Mouse (Mus musculus) MEL (cell line): Measurements from ENCODE around the gene Tmem253.

Source experiments
- CHD1 ChIP-seq: IDR thresholded peaks from 2 replicates; pipeline ENCODE4 v1.6.1; 2012; ENCODE audit warnings: low read depth, mild to moderate bottlenecking, inconsistent platforms, low read length, improper control_type of control experiment
- CTCF ChIP-seq, 3 experiments: IDR thresholded peaks in 2 of 3; conservative IDR thresholded peaks in 1 of 3; 2 replicates each; pipeline ENCODE4 v1.5.1; 2011 to 2012; ENCODE audit warnings: low read length in 3 of 3, low read depth in 2 of 3, mild to moderate bottlenecking in 2 of 3, improper control_type of control experiment in 1 of 3, inconsistent platforms in 1 of 3, mixed read lengths in 1 of 3, moderate library complexity in 1 of 3; ENCODE audit not compliant: control insufficient read depth in 1 of 3, insufficient read depth in 1 of 3, poor library complexity in 1 of 3, severe bottlenecking in 1 of 3
- EP300 ChIP-seq, 2 experiments: IDR thresholded peaks; 2 replicates each; pipeline ENCODE4 v1.6.1; 2011; ENCODE audit warnings: improper control_type of control experiment in 2 of 2, low read length in 2 of 2, low read depth in 1 of 2, mild to moderate bottlenecking in 1 of 2
- GABPA ChIP-seq: IDR thresholded peaks from 2 replicates; pipeline ENCODE4 v1.6.1; 2012; ENCODE audit warnings: low read depth, mild to moderate bottlenecking, inconsistent platforms, low read length, improper control_type of control experiment, moderate library complexity
- MAFK ChIP-seq: IDR thresholded peaks from 2 replicates; pipeline ENCODE4 v1.6.1; 2011; ENCODE audit warnings: low read depth, mild to moderate bottlenecking, low read length, improper control_type of control experiment, borderline replicate concordance
- POLR2A ChIP-seq, 2 experiments: IDR thresholded peaks; 2 replicates each; pipeline ENCODE4 v1.6.1; 2011 to 2012; ENCODE audit warnings: low read length in 2 of 2, mild to moderate bottlenecking in 2 of 2, control low read depth in 1 of 2, improper control_type of control experiment in 1 of 2, low read depth in 1 of 2, moderate library complexity in 1 of 2; ENCODE audit not compliant: control insufficient read depth in 1 of 2, insufficient read depth in 1 of 2, poor library complexity in 1 of 2
- TAL1 ChIP-seq: IDR thresholded peaks from 2 replicates; pipeline ENCODE4 v1.6.1; 2012; ENCODE audit warnings: mild to moderate bottlenecking, inconsistent platforms, low read length, moderate library complexity, mixed read lengths
- ZC3H11A ChIP-seq: IDR thresholded peaks from 2 replicates; pipeline ENCODE4 v1.6.1; 2012; ENCODE audit warnings: low read depth, mild to moderate bottlenecking, inconsistent platforms, low read length, improper control_type of control experiment
- ZMIZ1 ChIP-seq: IDR thresholded peaks from 2 replicates; pipeline ENCODE4 v1.6.1; 2012; ENCODE audit warnings: low read depth, mild to moderate bottlenecking, inconsistent platforms, low read length, improper control_type of control experiment, moderate library complexity
- ZNF384 ChIP-seq: IDR thresholded peaks from 2 replicates; pipeline ENCODE4 v1.6.1; 2012; ENCODE audit warnings: low read depth, mild to moderate bottlenecking, inconsistent platforms, low read length, improper control_type of control experiment

DNA sequence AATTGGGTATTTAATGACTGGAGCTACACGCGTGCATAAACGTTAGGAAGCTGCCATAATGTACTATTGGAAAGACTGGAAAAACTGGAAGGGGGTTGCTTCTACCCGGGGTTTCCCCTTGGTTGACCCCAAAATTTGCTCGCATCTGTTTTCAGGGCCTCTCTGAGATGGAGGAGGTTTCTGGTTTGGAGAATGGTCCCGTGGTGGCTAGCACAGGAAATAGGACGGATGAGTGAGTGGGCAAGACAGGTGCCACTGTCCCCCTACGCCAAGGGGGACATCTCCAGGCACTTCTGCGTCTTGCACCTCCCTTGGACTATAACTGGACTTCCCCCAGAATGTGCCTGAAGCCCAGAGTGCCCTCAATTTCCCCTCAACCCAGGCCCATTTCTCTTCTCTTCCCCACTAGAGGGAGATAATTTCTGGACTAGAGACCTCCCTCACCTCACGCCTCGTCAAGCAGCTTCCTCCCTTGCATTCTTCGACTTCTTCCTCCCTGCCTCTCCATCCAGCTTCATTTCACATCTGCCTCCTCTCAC, 3.7 kb downstream of the Tmem253 start:
- TF ChIP-seq CTCF (IDR thresholded peaks at IDR 0.05 in 2 of 3, conservative IDR thresholded peaks at IDR 0.05 in 1 of 3; ENCODE audit: control insufficient read depth in 1 of 3, insufficient read depth in 1 of 3, low read depth in 2 of 3, low read length in 3 of 3, poor library complexity in 1 of 3, severe bottlenecking in 1 of 3), result peak; percentile 31 to 53 (median 41); a peak in 5 of 6 replicates
- no peak for TF ChIP-seq EP300 (IDR thresholded peaks at IDR 0.05; ENCODE audit: low read depth in 1 of 2, low read length in 2 of 2)
- TF ChIP-seq POLR2A (IDR thresholded peaks at IDR 0.05; ENCODE audit: control insufficient read depth in 1 of 2, insufficient read depth in 1 of 2, low read depth in 1 of 2, low read length in 2 of 2, poor library complexity in 1 of 2), result no peak
- TF ChIP-seq TAL1, result no peak
- no peak for TF ChIP-seq ZMIZ1
- no peak for TF ChIP-seq MAFK
- no peak for TF ChIP-seq GABPA
- TF ChIP-seq CHD1, result no peak
- TF ChIP-seq ZNF384, result no peak
- no peak for TF ChIP-seq ZC3H11A
